ENCODE assay signal across 8 mouse cellular contexts in genomic region chr10:62650881-62651810, GRCm38 (mm10). TPM values are rescaled to one million over a fixed set of nuclear protein-coding genes. Genes with fewer than 3 reads are reported as not detected.
DNase-seq lines count a peak whose midpoint lies in the region; ATAC-seq lines count a peak whose summit lies in the region.

Gene Ddx50 (minus strand): TSS chr10:62651218.

- 0% methylated on average over 77 of the region's 89 CpGs for WGBS in lung, embryonic 16.5 days

- peaks cover 6% of the 10 kb centered on the region for H3K36me3 ChIP-seq in lung, embryonic 16.5 days (ENCODE audit: control insufficient read depth, insufficient read depth, low read length)

- peak within 1 kb of the TSS; percentile 88 for H3K9ac ChIP-seq in lung, embryonic 16.5 days (ENCODE audit: low read length)

- H3K9me3 ChIP-seq in lung, embryonic 16.5 days (ENCODE audit: control insufficient read depth, low read length) = no peaks in the 10 kb centered on the region

- no peaks in the 10 kb centered on the region for H3K27me3 ChIP-seq in lung, embryonic 16.5 days (ENCODE audit: control insufficient read depth, insufficient read depth, low read depth, low read length)

- peak within 1 kb of the TSS; percentile 76 for H3K4me2 ChIP-seq in lung, embryonic 16.5 days (ENCODE audit: low read depth, low read length)

- peaks cover 15% of the 10 kb centered on the region for H3K4me1 ChIP-seq in lung, embryonic 16.5 days (replicated peaks; ENCODE audit: control insufficient read depth, insufficient read depth, low read length)

- peak within 1 kb of the TSS; percentile 80 for H3K4me3 ChIP-seq in lung, embryonic 16.5 days (ENCODE audit: low read length)

- H3K27ac ChIP-seq in lung, embryonic 16.5 days (ENCODE audit: low read length) = peak within 1 kb of the TSS; percentile 96

- peak; percentile 97 for DNase-seq in MEL-GATA-1-ER (ENCODE audit: extremely low read depth, low read depth)
- peak; percentile 99 for DNase-seq in cerebellum, adult 8-10 months
- peak; percentile 99 for DNase-seq in forelimb bud, embryonic 11.5 days (ENCODE audit: low read depth, low spot score)
- DNase-seq in layer of hippocampus, adult 9-10 months (ENCODE audit: low spot score) = peak; percentile 97
- DNase-seq in ovary, postnatal 10 days (ENCODE audit: low spot score) = peak; percentile 91
- peak; percentile 95 to 98 for DNase-seq in thymus, postnatal 10 days (ENCODE audit: low spot score in 2 of 2)

- peak; percentile 96 to 99 for ATAC-seq in hematopoietic stem cell, adult 5-6 weeks (replicated peaks in 1 of 2; ENCODE audit: insufficient read depth in 1 of 2, low FRiP score in 2 of 2, low TSS enrichment in 1 of 2, low read depth in 1 of 2, poor library complexity in 2 of 2, severe bottlenecking in 2 of 2)
- ATAC-seq in lung, embryonic 16.5 days (ENCODE audit: low read depth) = peak; percentile 99

RNA-seq across cellular contexts. Expression of gene Ddx50, which starts in this region (rescaled TPM):
- 112 and 146 TPM in 2 replicates for total RNA-seq in hematopoietic stem cell, adult 5-6 weeks (2017)
- 115 and 120 TPM in 2 replicates for polyA plus RNA-seq in lung, embryonic 16.5 days (2015; fragmentation: Nextera tagmentation; extraction: Ambion mirVana)

Comparison
In these comparisons a context has a peak if more than half of its experiments do, and no peak if none do; other contexts are left out.
1. Peak in every context shown above with its lines: DNase-seq, ATAC-seq, H3K4me3 ChIP-seq and H3K27ac ChIP-seq.